23 mouse cellular contexts compared by ENCODE assay signal in genomic region chr10:77835647-77836046, GRCm38 (mm10). TPM values are rescaled to one million over a fixed set of nuclear protein-coding genes. Genes with fewer than 3 reads are reported as not detected.
A peak's percentile ranks its signal among the peaks of the same experiment; 100 is the strongest.
DNase-seq lines count a peak whose midpoint lies in the region; TF ChIP-seq lines count a peak whose summit lies in the region.
"Had no signal": no experiment of that assay in that cellular context is flagged by ENCODE, and none has a peak within 500 bp of the region (broad histone marks: within the 10 kb centered on the region; RNA-seq: fewer than 3 reads in every experiment).

Gene Krtap10-10, plus strand, starts transcription at chr10:77835947.

- H3K9me3 ChIP-seq in ES-E14 (ENCODE audit: control insufficient read depth, insufficient read depth, low read depth, low read length), result no peaks in the 10 kb centered on the region
- H3K9me3 ChIP-seq: embryonic facial prominence, embryonic 15.5 days; forebrain, embryonic 10.5 days; heart, embryonic 12.5 days; hindbrain, embryonic 10.5 days had no signal

- DNase-seq in left cerebral cortex, adult 18-20 months (ENCODE audit: low spot score in 2 of 2), result peak; percentile 14 to 43
- DNase-seq in left cerebral cortex, postnatal 14 days (ENCODE audit: low spot score in 2 of 2), result no peak
- DNase-seq in right cerebral cortex, adult 2 months (ENCODE audit: low spot score in 2 of 2), result peak; percentile 19 to 25
- DNase-seq in right cerebral cortex, postnatal 4 days, result no peak
- DNase-seq in ES-E14 (ENCODE audit: low read depth, low spot score), result no peak
- DNase-seq in thymus, postnatal 4 days, result no peak
- no peak for DNase-seq in c-Kit-positive CD71-positive TER-119-positive erythroid progenitor cells, embryonic 14.5 days (ENCODE audit: low spot score)
- DNase-seq: adrenal gland, postnatal 10 days; cerebellum, adult 18-20 months; cerebellum, adult 9-11 months; cerebellum, postnatal 36 days; gastrocnemius, postnatal 14 days; heart, adult 2 months had no signal

- H3K4me3 ChIP-seq in ES-E14 (ENCODE audit: insufficient read depth in 1 of 2, low read depth in 1 of 2, low read length in 2 of 2, poor library complexity in 1 of 2, severe bottlenecking in 1 of 2), result peak within 1 kb of the TSS in 1 of 2 experiments; percentile 25; a peak in 1 of 4 replicates
- H3K4me3 ChIP-seq: embryonic facial prominence, embryonic 15.5 days; erythroblast, embryonic 14.5 days; forebrain, embryonic 10.5 days; heart, adult 2 months; heart, embryonic 12.5 days; hindbrain, embryonic 10.5 days had no signal

- no peaks in the 10 kb centered on the region for H3K4me1 ChIP-seq in ES-E14 (ENCODE audit: control insufficient read depth in 2 of 2, insufficient read depth in 2 of 2, low read length in 2 of 2, poor library complexity in 1 of 2)
- H3K4me1 ChIP-seq: embryonic facial prominence, embryonic 15.5 days; forebrain, embryonic 10.5 days; heart, embryonic 12.5 days had no signal

- H3K9ac ChIP-seq in ES-E14 (ENCODE audit: insufficient read depth, low read depth, low read length, poor library complexity, severe bottlenecking), result 0 out of 2 replicates have a peak within 1 kb of the TSS, but pooled peaks have one; percentile 21
- H3K9ac ChIP-seq: embryonic facial prominence, embryonic 15.5 days; heart, embryonic 12.5 days; hindbrain, embryonic 14.5 days had no signal

- in situ Hi-C loops in ES-E14 (cut with MboI; ENCODE audit: low sequenced_read_pairs in 2 of 2, unreplicated experiment in 2 of 2), result no loop called here

- H3K27ac ChIP-seq in ES-E14 (ENCODE audit: insufficient read depth, low read depth, low read length, poor library complexity, severe bottlenecking), result no peak within 1 kb of the TSS
- H3K27ac ChIP-seq: embryonic facial prominence, embryonic 15.5 days; forebrain, embryonic 10.5 days; heart, adult 2 months; hindbrain, embryonic 10.5 days; hindbrain, embryonic 14.5 days had no signal

- intact Hi-C loops in left cerebral cortex, postnatal 14 days (cut with DNase I), result no loop called here

- H3K36me3 ChIP-seq in ES-E14 (ENCODE audit: control insufficient read depth, insufficient read depth, low read length, poor library complexity, severe bottlenecking), result no peaks in the 10 kb centered on the region
- H3K36me3 ChIP-seq: embryonic facial prominence, embryonic 15.5 days; forebrain, embryonic 10.5 days; heart, embryonic 12.5 days; hindbrain, embryonic 10.5 days had no signal

TF ChIP-seq in ES-E14, 5 proteins besides CTCF, POLR2A, EP300 and RAD21:
- TF ChIP-seq MAFK (IDR thresholded peaks at IDR 0.05; ENCODE audit: insufficient read depth, low read depth, low read length), result no peak
- no peak for TF ChIP-seq CHD2 (IDR thresholded peaks at IDR 0.05; ENCODE audit: low read depth, low read length)
- TF ChIP-seq ZC3H11A (IDR thresholded peaks at IDR 0.05; ENCODE audit: borderline replicate concordance, low read depth, low read length), result no peak
- TF ChIP-seq ZNF384 (IDR thresholded peaks at IDR 0.05; ENCODE audit: low read depth, low read length), result no peak
- no peak for TF ChIP-seq HCFC1 (IDR thresholded peaks at IDR 0.05; ENCODE audit: borderline replicate concordance, insufficient read depth, low read length)
TF ChIP-seq in ES-E14: peak in this region for 0.

RNA-seq across cellular contexts. Expression of gene Krtap10-10, which starts in this region (rescaled TPM):
- total RNA-seq in left cerebral cortex, adult 18-20 months (2021), result not detected
- total RNA-seq in left cerebral cortex, postnatal 14 days (2021), result not detected
- total RNA-seq in ES-E14 (2012; rRNA removed), result not detected in 2 replicates
- total RNA-seq: adrenal gland, postnatal 10 days; adrenal gland, postnatal 4 days; CH12.LX; gastrocnemius, postnatal 14 days; heart, adult 2 months; heart, postnatal 25 days; MEL had no signal

Comparison
In these comparisons a context has a peak if more than half of its experiments do, and no peak if none do; other contexts are left out.
1. DNase-seq: peak in right cerebral cortex, adult 2 months (2 of 2); none in left cerebral cortex, postnatal 14 days (0 of 2), right cerebral cortex, postnatal 4 days (single experiment), ES-E14 (single experiment), thymus, postnatal 4 days (single experiment) and c-Kit-positive CD71-positive TER-119-positive erythroid progenitor cells, embryonic 14.5 days (single experiment).
2. Peak in DNase-seq in left cerebral cortex, adult 18-20 months; RNA of the gene not detected or under 1 TPM.